Mouse (Mus musculus) thymus, postnatal 4 days (tissue): ENCODE measurements at regions not wholly inside any gene's neighbourhood (a gene's known extent, or its start where the extent isn't known, plus 50 kb on each side); places are given as distances from the start of the nearest gene placed in this dataset.

Experiments used
- DNase-seq: peaks from one replicate; pipeline ENCODE4 v3.0.0; 2021

GRCm38 (mm10) chr2:138827813-138828570, 571.6 kb downstream of the Btbd3 start:
- DNase-seq: no peak

- DNase-seq: no peak
These were observed 582.5 kb downstream of the Btbd3 start for GRCm38 (mm10) chr2:138838846-138839245.

- no peak for DNase-seq
These were observed 602.8 kb downstream of the Btbd3 start for GRCm38 (mm10) chr2:138859121-138859520.

- no peak for DNase-seq
These were observed 597.1 kb upstream of the Sptlc3 start for GRCm38 (mm10) chr2:138896563-138896962.

- no peak for DNase-seq
These were observed 596.6 kb upstream of the Sptlc3 start for GRCm38 (mm10) chr2:138897101-138897500.

GRCm38 (mm10) chr2:138937165-138937564, 556.5 kb upstream of the Sptlc3 start:
- DNase-seq: no peak

GRCm38 (mm10) chr2:138939367-138939766, 554.3 kb upstream of the Sptlc3 start:
- no peak for DNase-seq

GRCm38 (mm10) chr2:138966110-138966790, 527.5 kb upstream of the Sptlc3 start:
- no peak for DNase-seq

- no peak for DNase-seq
These were observed 519.2 kb upstream of the Sptlc3 start for GRCm38 (mm10) chr2:138974548-138974947.

GRCm38 (mm10) chr2:138990031-138990430, 503.7 kb upstream of the Sptlc3 start:
- no peak for DNase-seq

GRCm38 (mm10) chr2:139032105-139032812, 461.5 kb upstream of the Sptlc3 start:
- DNase-seq: no peak

GRCm38 (mm10) chr2:139034800-139035199, 458.9 kb upstream of the Sptlc3 start:
- DNase-seq: no peak

- DNase-seq: no peak
These were observed 451.9 kb upstream of the Sptlc3 start for GRCm38 (mm10) chr2:139041671-139042273.

- DNase-seq: no peak
These were observed 449.0 kb upstream of the Sptlc3 start for GRCm38 (mm10) chr2:139044684-139045083.

- DNase-seq: no peak
These were observed 438.5 kb upstream of the Sptlc3 start for GRCm38 (mm10) chr2:139055249-139055648.

GRCm38 (mm10) chr2:139069276-139069961, 424.3 kb upstream of the Sptlc3 start:
- DNase-seq: no peak

- no peak for DNase-seq
These were observed 422.0 kb upstream of the Sptlc3 start for GRCm38 (mm10) chr2:139071690-139072089.

- no peak for DNase-seq
These were observed 400.1 kb upstream of the Sptlc3 start for GRCm38 (mm10) chr2:139093487-139094066.

- DNase-seq: no peak
These were observed 382.0 kb upstream of the Sptlc3 start for GRCm38 (mm10) chr2:139111669-139112068.

- DNase-seq: no peak
These were observed 379.2 kb upstream of the Sptlc3 start for GRCm38 (mm10) chr2:139114523-139114922.

GRCm38 (mm10) chr2:139120905-139121304, 372.8 kb upstream of the Sptlc3 start:
- DNase-seq: no peak

- DNase-seq: no peak
These were observed 361.6 kb upstream of the Sptlc3 start for GRCm38 (mm10) chr2:139132121-139132520.
